Mouse (Mus musculus) ES-Bruce4 (cell line): ENCODE data around the gene Casp7.

Experiments used
- CTCF ChIP-seq: IDR thresholded peaks from one replicate; pipeline ENCODE4 v1.8.1; 2011; ENCODE audit warnings: low read depth, low read length
- EP300 ChIP-seq: IDR thresholded peaks from 2 replicates; pipeline ENCODE4 v1.6.1; 2011; ENCODE audit warnings: low read depth, low read length; ENCODE audit not compliant: insufficient read depth
- POLR2A ChIP-seq: IDR thresholded peaks from one replicate; pipeline ENCODE4 v1.8.1; 2011; ENCODE audit warnings: low read length; ENCODE audit not compliant: insufficient read depth

DNA sequence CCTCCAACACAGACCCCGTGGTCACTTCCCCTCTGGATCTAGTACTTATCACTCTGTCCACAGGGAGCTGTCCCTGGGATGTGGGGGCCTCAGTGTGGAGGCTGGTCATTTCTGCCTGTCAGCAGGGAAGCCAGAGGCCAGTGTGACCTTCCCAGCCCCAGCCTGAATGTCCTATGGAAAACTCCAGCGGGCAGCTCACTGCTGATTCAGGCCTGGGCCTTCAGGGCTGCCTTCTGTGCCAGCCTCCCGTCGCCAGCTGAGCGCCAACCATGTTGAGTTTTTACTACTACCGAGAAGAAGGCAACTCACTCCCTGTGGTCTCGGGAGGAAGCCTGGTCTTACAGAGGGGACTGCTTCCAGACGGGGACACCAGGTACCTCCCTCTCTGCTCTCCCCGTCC lies 28.6 kb downstream of the Casp7 start:
- TF ChIP-seq CTCF: no peak
- no peak for TF ChIP-seq EP300
- TF ChIP-seq POLR2A: no peak
